ENCODE assay signal across 9 mouse cellular contexts in the genomic region with DNA sequence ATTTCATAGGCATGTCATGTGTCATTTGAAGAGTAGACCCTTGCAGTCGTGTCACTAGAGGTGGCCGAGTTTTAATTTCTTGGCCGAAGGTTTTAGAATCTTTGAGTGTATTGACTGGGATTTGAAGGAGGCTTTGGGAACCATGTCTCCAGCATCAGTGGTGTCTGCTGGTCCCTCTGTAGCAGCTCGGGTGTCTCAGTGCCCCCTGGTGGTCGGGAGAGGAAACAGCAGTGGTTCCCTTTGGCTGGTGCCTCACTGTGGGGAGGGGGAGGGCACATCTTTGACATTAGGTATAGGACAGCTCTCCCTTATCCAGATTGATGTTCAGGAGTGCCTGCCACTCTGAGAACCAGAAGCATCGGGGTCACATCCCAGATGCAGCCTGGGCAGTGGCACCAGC. TPM values are rescaled to one million over a fixed set of nuclear protein-coding genes. Genes with fewer than 3 reads are reported as not detected.
DNase-seq lines count a peak whose midpoint lies in the region; ATAC-seq lines count a peak whose summit lies in the region.
"Had no signal": no experiment of that assay in that cellular context is flagged by ENCODE, and none has a peak within 500 bp of the region (broad histone marks: within the 10 kb centered on the region; RNA-seq: fewer than 3 reads in every experiment).

No protein-coding gene starts in this region.

- peaks cover 18% of the 10 kb centered on the region for H3K4me1 ChIP-seq in midbrain, embryonic 10.5 days
- H3K4me1 ChIP-seq in midbrain, embryonic 13.5 days (replicated peaks): peaks cover 18% of the 10 kb centered on the region
- H3K4me1 ChIP-seq in liver, embryonic 11.5 days (replicated peaks; ENCODE audit: control insufficient read depth, insufficient read depth, low read length): peaks cover 49% of the 10 kb centered on the region

- no peak for ATAC-seq in midbrain, embryonic 13.5 days
- peak; percentile 60 for ATAC-seq in inflammation-experienced regulatory T-cells, adult 6 months
- ATAC-seq in liver, embryonic 11.5 days (replicated peaks; ENCODE audit: low FRiP score): no peak
- no peak for ATAC-seq in monocyte, adult 5-6 weeks (replicated peaks; ENCODE audit: insufficient number of reproducible peaks, low FRiP score, low TSS enrichment, poor library complexity, severe bottlenecking)

- no peak overlapping the region for H3K4me2 ChIP-seq in midbrain, embryonic 13.5 days (replicated peaks)
- H3K4me2 ChIP-seq in liver, embryonic 11.5 days: no peak overlapping the region
- H3K4me2 ChIP-seq: midbrain, embryonic 12.5 days had no signal

- no peak overlapping the region for H3K27ac ChIP-seq in midbrain, embryonic 10.5 days (replicated peaks)
- no peak overlapping the region for H3K27ac ChIP-seq in midbrain, embryonic 13.5 days
- H3K27ac ChIP-seq in liver, embryonic 11.5 days (ENCODE audit: low read depth, low read length): no peak overlapping the region
- H3K27ac ChIP-seq: midbrain, embryonic 12.5 days had no signal

- H3K4me3 ChIP-seq in midbrain, embryonic 10.5 days: no peak overlapping the region
- no peak overlapping the region for H3K4me3 ChIP-seq in midbrain, embryonic 13.5 days (replicated peaks)
- no peak overlapping the region for H3K4me3 ChIP-seq in liver, embryonic 11.5 days (ENCODE audit: low read depth, low read length)
- H3K4me3 ChIP-seq: midbrain, embryonic 12.5 days had no signal

- H3K9ac ChIP-seq in midbrain, embryonic 13.5 days (replicated peaks): no peak overlapping the region
- H3K9ac ChIP-seq in liver, embryonic 11.5 days (ENCODE audit: low read depth, low read length): no peak overlapping the region
- H3K9ac ChIP-seq: midbrain, embryonic 12.5 days had no signal

- 43% methylated on average over 6 of the region's 6 CpGs for WGBS in midbrain, embryonic 10.5 days
- WGBS in midbrain, embryonic 13.5 days: 41% methylated on average over 6 of the region's 6 CpGs
- WGBS in liver, embryonic 11.5 days: 32% methylated on average over 6 of the region's 6 CpGs

- peak; percentile 60 for DNase-seq in midbrain, embryonic 10.5 days (ENCODE audit: low spot score)
- peak; percentile 68 for DNase-seq in NIH3T3 (ENCODE audit: low read depth)
- peak; percentile 44 to 66 for DNase-seq in cerebellum, postnatal 25 days
- peak; percentile 54 for DNase-seq in liver, embryonic 11.5 days (ENCODE audit: low spot score)
- DNase-seq in right cerebral cortex, adult 18-20 months: peak; percentile 43

- no peaks in the 10 kb centered on the region for H3K9me3 ChIP-seq in midbrain, embryonic 10.5 days (replicated peaks)
- no peaks in the 10 kb centered on the region for H3K9me3 ChIP-seq in midbrain, embryonic 13.5 days
- H3K9me3 ChIP-seq in liver, embryonic 11.5 days (ENCODE audit: control insufficient read depth, low read length): no peaks in the 10 kb centered on the region
- H3K9me3 ChIP-seq: midbrain, embryonic 12.5 days had no signal

- H3K36me3 ChIP-seq in midbrain, embryonic 10.5 days: peaks cover 72% of the 10 kb centered on the region
- H3K36me3 ChIP-seq in midbrain, embryonic 13.5 days: peaks cover 31% of the 10 kb centered on the region
- H3K36me3 ChIP-seq in liver, embryonic 11.5 days (ENCODE audit: control insufficient read depth, insufficient read depth, low read length): peaks cover 18% of the 10 kb centered on the region

- H3K27me3 ChIP-seq in midbrain, embryonic 10.5 days (ENCODE audit: low read depth, poor library complexity, severe bottlenecking): peaks cover 20% of the 10 kb centered on the region; the same call in 1 of the 2 replicates
- no peaks in the 10 kb centered on the region for H3K27me3 ChIP-seq in midbrain, embryonic 13.5 days
- no peaks in the 10 kb centered on the region for H3K27me3 ChIP-seq in liver, embryonic 11.5 days (replicated peaks; ENCODE audit: control insufficient read depth, insufficient read depth, low read length)

RNA-seq across cellular contexts. Expression of a gene that starts 17.7 kb away (rescaled TPM):
- polyA plus RNA-seq in midbrain, embryonic 10.5 days (2016; fragmentation: Nextera tagmentation; extraction: Ambion mirVana): 32.0 and 34.2 TPM in 2 replicates
- polyA plus RNA-seq in midbrain, embryonic 13.5 days (2015; fragmentation: Nextera tagmentation; extraction: Ambion mirVana): 18.8 and 19.1 TPM in 2 replicates
- 10 to 100 TPM; 11.6 to 18.9 (median 11.9) TPM for polyA plus RNA-seq in inflammation-experienced regulatory T-cells, adult 6 months (2017; shearing (Covaris generic))
- 31.8 and 35.1 TPM in 2 replicates for polyA plus RNA-seq in liver, embryonic 11.5 days (2014; fragmentation: Nextera tagmentation; extraction: Ambion mirVana)
- 15.9 to 22.4 TPM (median 22.2 TPM) in 3 replicates for total RNA-seq in monocyte, adult 5-6 weeks (2017)
